Mouse (Mus musculus) midbrain, embryonic 12.5 days (tissue): ENCODE data around the gene Syne2. TPM values are rescaled to one million over a fixed set of nuclear protein-coding genes. Genes with fewer than 3 reads are reported as not detected.

ENCODE experiments used
- ATAC-seq: fragments of 200-750 bp; cut with Nextera tagmentation; 2 replicates; pipeline ENCODE4 v1.8.0; 2017; ENCODE audit warnings: low read depth, moderate TSS enrichment, moderate library complexity; ENCODE audit not compliant: low FRiP score
- H3K27ac ChIP-seq: fragments of 300-500 bp; sonication (generic); replicated peaks from 2 replicates; pipeline ENCODE4 v1.5.1; 2016; ENCODE audit warnings: mild to moderate bottlenecking
- H3K27me3 ChIP-seq: fragments of 300-500 bp; sonication (generic); 2 replicates; pipeline ENCODE4 v1.6.1; 2016; ENCODE audit warnings: mild to moderate bottlenecking
- H3K36me3 ChIP-seq: fragments of 300-500 bp; sonication (generic); 2 replicates; pipeline ENCODE4 v1.6.1; 2016
- H3K4me1 ChIP-seq: fragments of 300-500 bp; sonication (generic); 2 replicates; pipeline ENCODE4 v1.6.1; 2016
- H3K4me2 ChIP-seq: fragments of 300-500 bp; sonication (generic); replicated peaks from 2 replicates; pipeline ENCODE4 v1.6.1; 2016; ENCODE audit warnings: mild to moderate bottlenecking, moderate library complexity
- H3K4me3 ChIP-seq: fragments of 300-500 bp; sonication (generic); 2 replicates; pipeline ENCODE4 v1.5.1; 2016; ENCODE audit warnings: mild to moderate bottlenecking
- H3K9ac ChIP-seq: fragments of 300-500 bp; sonication (generic); replicated peaks from 2 replicates; pipeline ENCODE4 v1.6.1; 2016; ENCODE audit warnings: mild to moderate bottlenecking, moderate library complexity
- H3K9me3 ChIP-seq: fragments of 300-500 bp; sonication (generic); 2 replicates; pipeline ENCODE4 v1.6.1; 2016; ENCODE audit warnings: mild to moderate bottlenecking
- WGBS: fragments of 180-500 bp; shearing (Covaris S2); methylation state at CpG from one replicate; pipeline ENCODE4 v1.1.7; 2016; 5-methylcytosine and 5-hydroxymethylcytosine counted together
- polyA plus RNA-seq: library from polyadenylated mRNA; unstranded; fragments of >200 nt; fragmentation: Nextera tagmentation; extraction: Ambion mirVana; gene quantifications from 2 replicates; pipeline ENCODE4 v1.2.1, GENCODE M21; 2016

Syne2 gene
- polyA plus RNA-seq, 1 experiment from 2014 or later, result 116 TPM

- 90% methylated on average over 8 of the region's 8 CpGs for WGBS
- no peak for ATAC-seq
- H3K27me3 ChIP-seq, result no peaks in the 10 kb centered on the region
- no peak overlapping the region for H3K4me2 ChIP-seq
- H3K9me3 ChIP-seq, result no peaks in the 10 kb centered on the region
- no peak overlapping the region for H3K4me3 ChIP-seq
- no peaks in the 10 kb centered on the region for H3K4me1 ChIP-seq
- peaks cover 87% of the 10 kb centered on the region for H3K36me3 ChIP-seq
- no peak overlapping the region for H3K9ac ChIP-seq
- H3K27ac ChIP-seq, result no peak overlapping the region
Measured at GRCm38 (mm10) chr12:76042301-76042700, 224.4 kb downstream of the Syne2 start.

- H3K4me2 ChIP-seq, result no peak overlapping the region
- H3K4me3 ChIP-seq, result no peak overlapping the region
- no peak overlapping the region for H3K27ac ChIP-seq
- 96% methylated on average over 6 of the region's 6 CpGs for WGBS
- no peaks in the 10 kb centered on the region for H3K9me3 ChIP-seq
- H3K4me1 ChIP-seq, result no peaks in the 10 kb centered on the region
- H3K36me3 ChIP-seq, result peaks cover 75% of the 10 kb centered on the region
- no peak for ATAC-seq
- no peak overlapping the region for H3K9ac ChIP-seq
- no peaks in the 10 kb centered on the region for H3K27me3 ChIP-seq
Measured at GRCm38 (mm10) chr12:76046561-76046960, 228.6 kb downstream of the Syne2 start.

GRCm38 (mm10) chr12:76047921-76048320, 230.0 kb downstream of the Syne2 start:
- ATAC-seq, result no peak
- no peaks in the 10 kb centered on the region for H3K4me1 ChIP-seq
- no peak overlapping the region for H3K9ac ChIP-seq
- no peak overlapping the region for H3K4me2 ChIP-seq
- H3K9me3 ChIP-seq, result no peaks in the 10 kb centered on the region
- peaks cover 75% of the 10 kb centered on the region for H3K36me3 ChIP-seq
- no peaks in the 10 kb centered on the region for H3K27me3 ChIP-seq
- H3K27ac ChIP-seq, result no peak overlapping the region
- no peak overlapping the region for H3K4me3 ChIP-seq
- WGBS, result 83% methylated on average over 3 of the region's 3 CpGs

- Histone ChIP-seq H3K27ac (no peak overlapping the region), H3K9ac (no peak overlapping the region), H3K27me3 (no peaks in the 10 kb centered on the region), H3K4me3 (no peak overlapping the region), H3K4me2 (no peak overlapping the region), H3K4me1 (no peaks in the 10 kb centered on the region), H3K9me3 (no peaks in the 10 kb centered on the region), H3K36me3 (peaks cover 73% of the 10 kb centered on the region)
- ATAC-seq, result no peak
- 88% methylated on average over 8 of the region's 8 CpGs for WGBS
Measured at GRCm38 (mm10) chr12:76048672-76049071, 230.7 kb downstream of the Syne2 start.

GRCm38 (mm10) chr12:76049343-76049742, 231.4 kb downstream of the Syne2 start:
- ATAC-seq, result no peak
- no peaks in the 10 kb centered on the region for H3K27me3 ChIP-seq
- 81% methylated on average over 5 of the region's 5 CpGs for WGBS
- H3K36me3 ChIP-seq, result peaks cover 71% of the 10 kb centered on the region
- no peak overlapping the region for H3K9ac ChIP-seq
- no peak overlapping the region for H3K4me2 ChIP-seq
- H3K4me3 ChIP-seq, result no peak overlapping the region
- no peaks in the 10 kb centered on the region for H3K4me1 ChIP-seq
- H3K9me3 ChIP-seq, result no peaks in the 10 kb centered on the region
- H3K27ac ChIP-seq, result no peak overlapping the region

- Histone ChIP-seq H3K9me3 (no peaks in the 10 kb centered on the region), H3K27ac (no peak overlapping the region), H3K9ac (no peak overlapping the region), H3K4me2 (no peak overlapping the region), H3K4me1 (no peaks in the 10 kb centered on the region), H3K27me3 (no peaks in the 10 kb centered on the region), H3K36me3 (peaks cover 81% of the 10 kb centered on the region), H3K4me3 (no peak overlapping the region)
- no peak for ATAC-seq
- WGBS, result 93% methylated on average over 9 of the region's 9 CpGs
Measured at GRCm38 (mm10) chr12:76051879-76052278, 233.9 kb downstream of the Syne2 start.

- Histone ChIP-seq H3K4me1 (no peaks in the 10 kb centered on the region), H3K4me3 (no peak overlapping the region), H3K9me3 (no peaks in the 10 kb centered on the region), H3K27ac (no peak overlapping the region), H3K36me3 (peaks cover 90% of the 10 kb centered on the region), H3K9ac (no peak overlapping the region), H3K4me2 (no peak overlapping the region), H3K27me3 (no peaks in the 10 kb centered on the region)
- ATAC-seq, result no peak
- 89% methylated on average over 9 of the region's 9 CpGs for WGBS
Measured at GRCm38 (mm10) chr12:76054653-76055052, 236.7 kb downstream of the Syne2 start.

GRCm38 (mm10) chr12:76063001-76063400, 245.1 kb downstream of the Syne2 start:
- Histone ChIP-seq H3K27ac (no peak overlapping the region), H3K9ac (no peak overlapping the region), H3K4me3 (no peak overlapping the region), H3K36me3 (peaks cover 91% of the 10 kb centered on the region), H3K4me1 (no peaks in the 10 kb centered on the region), H3K9me3 (no peaks in the 10 kb centered on the region), H3K27me3 (no peaks in the 10 kb centered on the region), H3K4me2 (no peak overlapping the region)
- ATAC-seq, result no peak
- 89% methylated on average over 4 of the region's 4 CpGs for WGBS

- Histone ChIP-seq H3K36me3 (peaks cover 41% of the 10 kb centered on the region), H3K9ac (no peak overlapping the region), H3K4me3 (no peak overlapping the region), H3K4me2 (no peak overlapping the region), H3K4me1 (peaks cover 23% of the 10 kb centered on the region), H3K27ac (no peak overlapping the region), H3K27me3 (no peaks in the 10 kb centered on the region), H3K9me3 (no peaks in the 10 kb centered on the region)
- no peak for ATAC-seq
- WGBS, result 87% methylated on average over 5 of the region's 5 CpGs
Measured at GRCm38 (mm10) chr12:76070386-76070785, 252.5 kb downstream of the Syne2 start.

- Histone ChIP-seq H3K27ac (peak overlapping the region; percentile 56), H3K27me3 (no peaks in the 10 kb centered on the region), H3K9ac (0 out of 2 replicates have a peak overlapping the region, but pooled peaks have one; percentile 46), H3K36me3 (peaks cover 41% of the 10 kb centered on the region), H3K4me1 (peaks cover 23% of the 10 kb centered on the region), H3K9me3 (no peaks in the 10 kb centered on the region), H3K4me2 (peak overlapping the region; percentile 43), H3K4me3 (peak overlapping the region; percentile 27)
- WGBS, result 3% methylated on average over 19 of the region's 19 CpGs
- 0 out of 2 replicates have a peak, but pooled peaks have one; percentile 34 for ATAC-seq
Measured at GRCm38 (mm10) chr12:76071935-76072849, 254.3 kb downstream of the Syne2 start.

GRCm38 (mm10) chr12:76073066-76073826, 255.3 kb downstream of the Syne2 start:
- ATAC-seq, result no peak
- no peak overlapping the region; the same call in 1 of the 2 replicates for H3K27ac ChIP-seq
- peaks cover 23% of the 10 kb centered on the region for H3K4me1 ChIP-seq
- peaks cover 35% of the 10 kb centered on the region for H3K36me3 ChIP-seq
- 5% methylated on average over 13 of the region's 13 CpGs for WGBS
- H3K9ac ChIP-seq, result no peak overlapping the region
- peak overlapping the region; percentile 29 for H3K4me2 ChIP-seq
- H3K27me3 ChIP-seq, result no peaks in the 10 kb centered on the region
- H3K9me3 ChIP-seq, result no peaks in the 10 kb centered on the region
- H3K4me3 ChIP-seq, result peak overlapping the region; percentile 14

- Histone ChIP-seq H3K9me3 (no peaks in the 10 kb centered on the region), H3K27me3 (no peaks in the 10 kb centered on the region), H3K27ac (no peak overlapping the region), H3K4me1 (peaks cover 23% of the 10 kb centered on the region), H3K9ac (no peak overlapping the region), H3K36me3 (peaks cover 42% of the 10 kb centered on the region), H3K4me2 (peak overlapping the region; percentile 19), H3K4me3 (no peak overlapping the region)
- no peak for ATAC-seq
- 22% methylated on average over 7 of the region's 7 CpGs for WGBS
Measured at GRCm38 (mm10) chr12:76073981-76074380, 256.0 kb downstream of the Syne2 start.
